Mouse (Mus musculus): ENCODE results near the gene Cop1.

DNA sequence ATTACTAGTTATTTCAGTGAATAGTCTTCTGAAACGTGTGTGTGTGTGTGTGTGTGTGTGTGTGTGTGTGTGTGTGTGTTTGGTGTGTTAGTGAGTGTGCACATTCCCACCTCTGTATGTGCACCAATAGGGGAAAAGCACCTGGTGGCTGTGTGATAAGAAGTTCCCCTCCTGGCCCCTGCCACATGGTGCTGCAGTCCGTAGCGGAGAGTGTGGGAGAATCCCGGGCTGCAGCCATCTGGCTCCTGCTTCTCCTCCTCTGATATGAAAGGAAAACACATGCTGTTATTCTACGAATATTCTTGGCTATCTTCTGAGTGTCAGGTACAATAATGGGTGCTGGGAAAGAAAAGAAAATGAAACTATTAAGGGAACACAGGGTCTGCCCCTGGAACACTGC lies 154.3 kb downstream of the Cop1 start:
- no peak for TF ChIP-seq CTCF (IDR thresholded peaks at IDR 0.05; ENCODE audit: extremely low read depth, insufficient read depth, low read length)
- TF ChIP-seq POLR2A (IDR thresholded peaks at IDR 0.05; ENCODE audit: extremely low read depth, insufficient read depth, low read length) = no peak
